Mouse (Mus musculus) lung, adult 2 months (tissue): ENCODE results near the gene Spon1.

ENCODE experiments used
- CTCF ChIP-seq: fragments of 200-500 bp; IDR thresholded peaks from 2 replicates; pipeline ENCODE4 v1.5.1; 2011; ENCODE audit warnings: mild to moderate bottlenecking, low read length, control low read depth; ENCODE audit not compliant: insufficient read depth
- POLR2A ChIP-seq: fragments of 200-500 bp; IDR thresholded peaks from 2 replicates; pipeline ENCODE4 v1.6.1; 2011; ENCODE audit warnings: low read depth, mild to moderate bottlenecking, control low read depth, low read length, borderline replicate concordance; ENCODE audit errors: extremely low read depth

DNA sequence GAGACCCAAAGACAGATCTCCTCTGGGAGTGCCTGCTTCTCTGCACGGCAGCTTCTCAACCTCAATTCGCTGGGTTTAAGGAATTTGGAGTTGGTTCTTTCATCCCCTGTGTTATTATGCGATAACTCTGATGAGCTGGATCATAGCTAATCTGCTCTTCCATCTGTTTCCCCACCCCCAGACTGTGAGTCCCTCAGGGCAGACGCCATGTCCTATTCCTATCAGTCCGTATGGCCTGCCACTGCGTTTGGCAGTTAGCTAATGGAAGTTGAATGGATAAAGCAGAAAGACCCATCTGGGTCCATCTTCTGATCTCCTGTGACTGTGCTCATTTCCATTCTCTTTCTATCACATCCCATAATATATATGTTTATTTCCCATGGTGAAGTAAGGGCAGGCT lies 158.8 kb downstream of the Spon1 start:
- TF ChIP-seq CTCF (no peak), POLR2A (no peak)
